Mouse (Mus musculus): ENCODE measurements around the gene Dnajb2. TPM values are rescaled to one million over a fixed set of nuclear protein-coding genes. Genes with fewer than 3 reads are reported as not detected.

Dnajb2 gene
- total RNA-seq (2014; rRNA removed; ENCODE audit: low replicate concordance) (25.1 and 35.0 TPM in 2 replicates), polyA plus RNA-seq (2015; fragmentation: Nextera tagmentation; extraction: Ambion mirVana) (34.9 and 36.7 TPM in 2 replicates)

DNA sequence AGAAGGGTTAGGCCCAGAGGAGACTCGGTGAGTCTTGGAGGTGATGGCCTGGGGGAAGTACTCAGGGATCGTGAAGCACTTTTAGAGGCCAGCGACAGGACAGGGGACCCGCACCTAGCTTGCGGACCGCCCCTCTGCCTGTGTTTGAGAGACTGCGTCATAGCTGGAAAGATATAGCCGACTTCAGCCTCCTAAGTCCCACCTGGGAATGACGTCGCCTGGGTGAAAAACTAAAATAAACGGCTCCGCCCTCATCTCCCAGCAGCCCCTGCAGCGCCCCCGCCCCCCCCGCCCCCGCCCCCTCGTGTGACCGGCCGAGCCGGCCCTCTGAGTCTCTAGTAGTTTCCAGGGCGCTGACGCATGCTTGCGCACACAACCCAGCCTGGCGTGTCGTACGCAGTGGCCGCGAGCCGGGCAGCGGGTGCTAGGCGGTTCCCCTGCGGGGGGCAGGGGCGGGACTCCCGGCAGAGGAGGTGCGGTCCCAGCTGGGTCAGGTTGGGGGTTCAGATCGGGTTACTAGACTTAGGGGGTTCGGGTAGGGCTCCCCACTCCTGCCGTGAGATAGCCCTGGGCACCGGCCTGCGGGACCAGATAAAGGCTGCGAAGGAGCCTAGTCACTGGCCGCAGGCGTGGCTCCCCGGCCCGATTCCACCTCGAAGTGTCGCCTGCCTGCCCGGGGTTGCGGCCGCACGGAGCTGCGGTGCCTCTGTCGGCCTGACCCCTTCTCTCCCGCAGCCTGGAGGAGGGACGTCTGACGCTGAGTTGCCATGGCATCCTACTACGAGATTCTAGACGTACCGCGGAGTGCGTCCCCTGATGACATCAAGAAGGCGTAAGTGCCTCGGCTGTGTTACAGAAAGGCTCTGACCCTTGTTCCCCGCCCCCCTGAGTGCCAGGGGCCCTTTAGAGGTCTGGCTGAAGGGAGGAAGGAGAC is at the start of gene Dnajb2:
Gene Dnajb2 (plus strand): TSS at position 290 of the 934 bp plus-strand sequence.
- DNase-seq (ENCODE audit: low spot score) (peak; percentile 88), ATAC-seq (ENCODE audit: insufficient read depth, low read depth) (peak; percentile 92)
- Histone ChIP-seq H3K27ac (ENCODE audit: low read depth) (peak within 1 kb of the TSS; percentile 94), H3K9me3 (replicated peaks; ENCODE audit: control insufficient read depth, low read length) (no peaks in the 10 kb centered on the region), H3K4me1 (ENCODE audit: control insufficient read depth, insufficient read depth) (no peaks in the 10 kb centered on the region; the same call in 1 of the 2 replicates), H3K4me3 (ENCODE audit: low read depth, low read length) (peak within 1 kb of the TSS; percentile 72), H3K27me3 (ENCODE audit: control insufficient read depth, insufficient read depth, low read length) (no peaks in the 10 kb centered on the region), H3K36me3 (replicated peaks; ENCODE audit: control insufficient read depth, insufficient read depth, low read length) (peaks cover 21% of the 10 kb centered on the region), H3K4me2 (ENCODE audit: low read depth, low read length) (peak within 1 kb of the TSS; percentile 93), H3K9ac (replicated peaks; ENCODE audit: low read depth, low read length) (peak within 1 kb of the TSS; percentile 79)
- under 1% methylated on average over 63 of the region's 64 CpGs for WGBS
- TF ChIP-seq EP300 (IDR thresholded peaks at IDR 0.05; ENCODE audit: low read depth) (no peak), CTCF (IDR thresholded peaks at IDR 0.05; ENCODE audit: low read depth) (no peak)

DNA sequence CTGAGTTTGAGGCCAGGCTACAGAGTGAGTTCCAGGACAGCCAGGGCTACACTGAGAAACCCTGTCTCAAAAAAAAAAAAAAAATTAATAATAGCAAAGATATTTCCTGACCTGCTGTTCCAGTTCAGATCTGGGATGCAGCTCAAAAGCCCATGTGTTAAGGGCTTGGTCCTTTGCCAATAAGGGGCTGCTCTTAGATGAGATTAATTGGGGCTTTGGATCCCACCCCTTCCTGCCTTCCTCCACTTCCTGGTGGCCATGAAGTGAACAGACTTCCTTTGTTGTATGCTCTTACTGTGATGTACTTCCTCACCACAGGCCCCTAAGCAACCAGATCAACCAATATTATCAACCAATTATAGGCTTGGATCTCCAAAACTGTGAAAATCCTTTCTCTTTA is 49.1 kb upstream of the Dnajb2 start:
- no peak overlapping the region for H3K4me2 ChIP-seq (ENCODE audit: low read depth, low read length)
- H3K4me3 ChIP-seq (ENCODE audit: low read depth, low read length), result no peak overlapping the region
- no peaks in the 10 kb centered on the region for H3K9me3 ChIP-seq (replicated peaks; ENCODE audit: control insufficient read depth, low read length)
- no peak overlapping the region for H3K9ac ChIP-seq (replicated peaks; ENCODE audit: low read depth, low read length)
- ATAC-seq (ENCODE audit: insufficient read depth, low read depth) (no peak), DNase-seq (ENCODE audit: low spot score) (no peak)
- peaks cover 59% of the 10 kb centered on the region for H3K36me3 ChIP-seq (replicated peaks; ENCODE audit: control insufficient read depth, insufficient read depth, low read length)
- H3K4me1 ChIP-seq (ENCODE audit: control insufficient read depth, insufficient read depth), result peaks cover 8% of the 10 kb centered on the region
- H3K27me3 ChIP-seq (ENCODE audit: control insufficient read depth, insufficient read depth, low read length), result no peaks in the 10 kb centered on the region
- TF ChIP-seq CTCF (IDR thresholded peaks at IDR 0.05; ENCODE audit: low read depth) (no peak), EP300 (IDR thresholded peaks at IDR 0.05; ENCODE audit: low read depth) (no peak)
- no peak overlapping the region for H3K27ac ChIP-seq (ENCODE audit: low read depth)

DNA sequence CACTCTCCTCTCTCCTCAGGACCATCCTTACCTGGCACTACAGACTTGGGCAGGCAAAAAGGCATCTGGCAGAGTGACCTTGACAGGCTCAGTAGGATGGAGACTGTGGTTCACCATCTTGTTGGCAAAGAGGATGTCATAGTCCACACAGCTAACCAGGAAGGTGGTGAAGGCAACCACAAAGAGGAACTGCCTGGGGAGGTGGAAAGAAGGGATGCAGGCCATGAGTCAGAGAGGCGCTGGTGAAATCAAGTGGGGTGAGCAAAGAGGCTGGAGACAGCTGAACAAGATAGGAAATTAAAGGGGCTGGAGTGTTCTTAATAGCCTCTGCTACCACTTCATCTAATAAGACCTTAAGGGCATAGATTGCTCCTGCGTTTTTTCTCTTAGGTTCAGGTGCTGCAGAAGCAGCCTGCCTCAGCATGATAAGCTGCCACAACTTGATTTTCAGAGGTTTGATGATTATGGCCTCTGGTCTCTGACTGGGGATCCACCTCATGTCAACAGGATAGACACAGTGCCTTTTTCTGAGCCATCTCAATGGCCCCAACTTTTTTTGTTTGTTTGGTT is 48.2 kb upstream of the Dnajb2 start:
- Histone ChIP-seq H3K4me2 (ENCODE audit: low read depth, low read length) (no peak overlapping the region), H3K4me1 (ENCODE audit: control insufficient read depth, insufficient read depth) (peaks cover 12% of the 10 kb centered on the region), H3K27ac (ENCODE audit: low read depth) (no peak overlapping the region), H3K9me3 (replicated peaks; ENCODE audit: control insufficient read depth, low read length) (no peaks in the 10 kb centered on the region), H3K36me3 (replicated peaks; ENCODE audit: control insufficient read depth, insufficient read depth, low read length) (peaks cover 50% of the 10 kb centered on the region), H3K4me3 (ENCODE audit: low read depth, low read length) (no peak overlapping the region), H3K27me3 (ENCODE audit: control insufficient read depth, insufficient read depth, low read length) (no peaks in the 10 kb centered on the region), H3K9ac (replicated peaks; ENCODE audit: low read depth, low read length) (no peak overlapping the region)
- ATAC-seq (ENCODE audit: insufficient read depth, low read depth), result no peak
- TF ChIP-seq CTCF (IDR thresholded peaks at IDR 0.05; ENCODE audit: low read depth) (no peak), EP300 (IDR thresholded peaks at IDR 0.05; ENCODE audit: low read depth) (no peak)
- no peak for DNase-seq (ENCODE audit: low spot score)
- 74% methylated on average over 2 of the region's 2 CpGs for WGBS

DNA sequence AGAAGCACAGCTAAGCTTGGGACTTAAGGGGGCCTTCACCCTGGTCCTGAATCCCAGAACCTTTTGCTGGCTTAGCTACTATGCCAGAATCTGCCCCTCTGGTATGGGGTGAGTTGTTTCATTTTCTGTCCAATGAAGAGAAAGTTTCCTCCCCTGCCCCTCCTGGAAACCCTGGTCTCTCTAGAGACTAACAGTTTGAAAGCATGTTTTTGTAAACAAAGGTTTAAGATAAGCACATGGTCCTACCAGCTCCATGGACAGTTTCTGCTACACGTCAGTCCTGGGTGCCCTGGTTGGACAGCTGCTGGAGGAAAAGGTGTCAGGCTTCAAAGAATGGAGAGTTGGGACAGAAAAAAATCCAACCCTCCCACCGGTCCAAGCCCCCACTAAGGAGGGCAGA is 45.6 kb upstream of the Dnajb2 start:
- H3K9ac ChIP-seq (replicated peaks; ENCODE audit: low read depth, low read length), result peak overlapping the region; percentile 1; the same call in 1 of the 2 replicates
- peaks cover 18% of the 10 kb centered on the region for H3K4me1 ChIP-seq (ENCODE audit: control insufficient read depth, insufficient read depth)
- no peak for ATAC-seq (ENCODE audit: insufficient read depth, low read depth)
- no peak overlapping the region for H3K27ac ChIP-seq (ENCODE audit: low read depth)
- H3K27me3 ChIP-seq (ENCODE audit: control insufficient read depth, insufficient read depth, low read length), result no peaks in the 10 kb centered on the region
- no peaks in the 10 kb centered on the region for H3K9me3 ChIP-seq (replicated peaks; ENCODE audit: control insufficient read depth, low read length)
- TF ChIP-seq CTCF (IDR thresholded peaks at IDR 0.05; ENCODE audit: low read depth), result no peak
- no peak for TF ChIP-seq EP300 (IDR thresholded peaks at IDR 0.05; ENCODE audit: low read depth)
- WGBS, result 44% methylated on average over 2 of the region's 2 CpGs
- H3K4me2 ChIP-seq (ENCODE audit: low read depth, low read length), result 0 out of 2 replicates have a peak overlapping the region, but pooled peaks have one; percentile 86
- no peak for DNase-seq (ENCODE audit: low spot score)
- peaks cover 33% of the 10 kb centered on the region for H3K36me3 ChIP-seq (replicated peaks; ENCODE audit: control insufficient read depth, insufficient read depth, low read length)
- H3K4me3 ChIP-seq (ENCODE audit: low read depth, low read length), result no peak overlapping the region

DNA sequence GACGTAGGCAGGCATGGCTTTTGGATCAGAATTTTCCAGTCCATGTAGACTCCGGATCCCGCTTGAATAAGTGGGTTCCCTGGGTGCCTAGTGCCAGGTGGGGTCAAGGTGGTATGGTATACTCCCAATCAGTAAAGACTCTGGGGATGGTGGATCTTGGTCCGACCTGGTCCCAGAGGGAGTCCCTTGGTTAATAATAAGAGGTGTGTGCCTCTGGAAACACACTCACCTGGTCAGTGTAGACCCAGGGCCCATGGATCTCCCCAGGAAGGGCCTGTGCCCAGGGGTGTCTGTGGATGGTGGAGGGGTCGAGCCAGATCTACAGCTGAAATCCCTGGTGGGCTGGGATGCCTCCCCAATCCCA is 45.0 kb upstream of the Dnajb2 start:
- WGBS, result 39% methylated on average over 5 of the region's 5 CpGs
- TF ChIP-seq EP300 (IDR thresholded peaks at IDR 0.05; ENCODE audit: low read depth) (no peak), CTCF (IDR thresholded peaks at IDR 0.05; ENCODE audit: low read depth) (no peak)
- Histone ChIP-seq H3K9ac (replicated peaks; ENCODE audit: low read depth, low read length) (peak overlapping the region; percentile 89), H3K36me3 (replicated peaks; ENCODE audit: control insufficient read depth, insufficient read depth, low read length) (peaks cover 33% of the 10 kb centered on the region), H3K4me1 (ENCODE audit: control insufficient read depth, insufficient read depth) (peaks cover 18% of the 10 kb centered on the region), H3K27me3 (ENCODE audit: control insufficient read depth, insufficient read depth, low read length) (no peaks in the 10 kb centered on the region), H3K9me3 (replicated peaks; ENCODE audit: control insufficient read depth, low read length) (no peaks in the 10 kb centered on the region), H3K4me3 (ENCODE audit: low read depth, low read length) (peak overlapping the region; percentile 85), H3K4me2 (ENCODE audit: low read depth, low read length) (peak overlapping the region; percentile 86), H3K27ac (ENCODE audit: low read depth) (peak overlapping the region; percentile 94)
- DNase-seq (ENCODE audit: low spot score) (no peak), ATAC-seq (ENCODE audit: insufficient read depth, low read depth) (no peak; the same call in 1 of the 2 replicates)
